Mouse (Mus musculus) midbrain, embryonic 11.5 days (tissue): Measurements from ENCODE around the gene Ebf1. TPM values are rescaled to one million over a fixed set of nuclear protein-coding genes. Genes with fewer than 3 reads are reported as not detected.

Experiments used
- ATAC-seq: fragments of 200-750 bp; cut with Nextera tagmentation; 2 replicates; pipeline ENCODE4 v1.8.0; 2017; ENCODE audit warnings: moderate TSS enrichment, moderate library complexity; ENCODE audit not compliant: low FRiP score
- DNase-seq: peaks from one replicate; pipeline ENCODE4 v3.0.0; 2015; ENCODE audit warnings: low spot score; ENCODE audit errors: missing footprints
- H3K27ac ChIP-seq: fragments of 300-500 bp; sonication (generic); 2 replicates; pipeline ENCODE4 v1.5.1; 2014; ENCODE audit warnings: low read depth, low read length
- H3K27me3 ChIP-seq: fragments of 300-500 bp; sonication (generic); 2 replicates; pipeline ENCODE4 v1.6.1; 2014; ENCODE audit warnings: mild to moderate bottlenecking, low read length, moderate library complexity, mixed read lengths; ENCODE audit not compliant: control insufficient read depth, insufficient read depth
- H3K36me3 ChIP-seq: fragments of 300-500 bp; sonication (generic); 2 replicates; pipeline ENCODE4 v1.6.1; 2014; ENCODE audit warnings: mild to moderate bottlenecking, low read length, moderate library complexity, mixed read lengths; ENCODE audit not compliant: control insufficient read depth, insufficient read depth
- H3K4me1 ChIP-seq: fragments of 300-500 bp; sonication (generic); 2 replicates; pipeline ENCODE4 v1.6.1; 2014; ENCODE audit warnings: low read length; ENCODE audit not compliant: control insufficient read depth, insufficient read depth
- H3K4me2 ChIP-seq: fragments of 300-500 bp; sonication (generic); 2 replicates; pipeline ENCODE4 v1.6.1; 2014; ENCODE audit warnings: mild to moderate bottlenecking, moderate library complexity
- H3K4me3 ChIP-seq: fragments of 300-500 bp; sonication (generic); 2 replicates; pipeline ENCODE4 v1.5.1; 2014; ENCODE audit warnings: low read depth, low read length
- H3K9ac ChIP-seq: fragments of 300-500 bp; sonication (generic); 2 replicates; pipeline ENCODE4 v1.6.1; 2014; ENCODE audit warnings: low read length
- H3K9me3 ChIP-seq: fragments of 300-500 bp; sonication (generic); 2 replicates; pipeline ENCODE4 v1.6.1; 2016; ENCODE audit warnings: low read length; ENCODE audit not compliant: control insufficient read depth
- WGBS: fragments of 180-500 bp; shearing (Covaris S2); extraction: QIAGEN DNeasy Blood & Tissue Kit; methylation state at CpG from one replicate; pipeline ENCODE4 v1.1.7; 2014; 5-methylcytosine and 5-hydroxymethylcytosine counted together
- polyA plus RNA-seq: library from polyadenylated mRNA; unstranded; fragments of >200 nt; fragmentation: Nextera tagmentation; extraction: Ambion mirVana; gene quantifications from 2 replicates; pipeline ENCODE4 v1.2.1, GENCODE M21; 2014

The Ebf1 gene
- polyA plus RNA-seq, 1 experiment from 2014 or later, result 73.8 TPM

DNA sequence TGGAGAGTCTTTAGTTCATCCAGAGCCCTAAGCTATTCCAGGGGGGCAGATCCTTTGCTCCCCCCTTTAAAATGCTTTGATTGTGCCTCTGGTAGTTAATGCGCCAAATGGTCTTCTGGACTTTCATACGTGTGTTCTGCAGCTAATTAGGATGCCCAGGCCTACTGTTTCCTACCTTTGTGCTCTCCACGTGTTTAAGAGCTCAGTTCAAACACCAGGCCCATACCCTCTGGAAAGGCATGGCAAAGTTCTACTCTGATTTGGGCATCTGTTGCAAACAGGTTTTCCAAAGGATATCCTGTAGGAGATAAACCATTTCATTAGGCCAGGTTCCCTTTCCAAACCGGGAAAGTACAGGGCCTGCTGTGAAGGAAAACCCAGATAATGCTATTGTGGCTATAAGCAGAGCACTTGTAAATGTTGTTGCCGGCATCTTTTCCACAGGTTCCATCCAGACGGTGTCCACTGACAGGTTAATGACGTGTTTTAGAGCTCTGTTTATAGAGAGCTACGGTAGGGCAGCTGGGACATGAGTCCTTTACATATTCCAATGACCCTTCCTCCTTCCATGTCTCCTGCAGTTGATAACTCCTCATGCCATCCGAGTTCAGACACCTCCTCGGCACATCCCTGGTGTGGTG lies 306.9 kb downstream of the Ebf1 start:
- ATAC-seq, result no peak
- no peaks in the 10 kb centered on the region for H3K27me3 ChIP-seq
- 85% methylated on average over 10 of the region's 10 CpGs for WGBS

DNA sequence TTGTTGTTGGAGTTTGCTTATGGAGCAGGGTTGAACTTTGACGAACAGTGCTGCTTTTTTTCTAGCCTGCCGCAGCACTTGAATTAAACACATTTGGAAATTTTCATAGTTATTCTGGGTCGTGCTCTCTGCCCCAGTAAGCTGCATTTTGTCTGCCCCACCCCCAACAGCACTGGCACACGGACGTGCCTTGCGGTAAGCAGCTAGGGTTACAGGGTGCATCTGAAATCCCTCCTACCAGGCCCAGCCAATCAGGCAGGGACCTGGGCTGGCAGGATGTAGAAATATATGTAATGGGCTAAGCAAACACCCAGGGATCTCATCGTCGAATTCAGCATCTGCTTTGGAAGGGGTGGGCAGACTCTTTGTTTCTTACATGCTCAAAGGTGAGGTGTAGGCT lies 307.8 kb downstream of the Ebf1 start:
- no peaks in the 10 kb centered on the region for H3K36me3 ChIP-seq
- ATAC-seq, result no peak
- WGBS, result 45% methylated on average over 8 of the region's 8 CpGs
- H3K27ac ChIP-seq, result no peak overlapping the region
- DNase-seq, result no peak
- no peaks in the 10 kb centered on the region for H3K9me3 ChIP-seq
- H3K27me3 ChIP-seq, result no peaks in the 10 kb centered on the region
- no peak overlapping the region for H3K4me3 ChIP-seq
- H3K9ac ChIP-seq, result no peak overlapping the region
- H3K4me2 ChIP-seq, result no peak overlapping the region
- no peaks in the 10 kb centered on the region for H3K4me1 ChIP-seq

More for the DNA sequence above, 306.9 kb downstream of the Ebf1 start:
- H3K27ac ChIP-seq, result no peak overlapping the region
- no peak overlapping the region for H3K4me3 ChIP-seq
- H3K36me3 ChIP-seq, result no peaks in the 10 kb centered on the region
- H3K4me1 ChIP-seq, result no peaks in the 10 kb centered on the region
- H3K9me3 ChIP-seq, result no peaks in the 10 kb centered on the region
- no peak overlapping the region for H3K9ac ChIP-seq
- no peak for DNase-seq
- H3K4me2 ChIP-seq, result no peak overlapping the region

DNA sequence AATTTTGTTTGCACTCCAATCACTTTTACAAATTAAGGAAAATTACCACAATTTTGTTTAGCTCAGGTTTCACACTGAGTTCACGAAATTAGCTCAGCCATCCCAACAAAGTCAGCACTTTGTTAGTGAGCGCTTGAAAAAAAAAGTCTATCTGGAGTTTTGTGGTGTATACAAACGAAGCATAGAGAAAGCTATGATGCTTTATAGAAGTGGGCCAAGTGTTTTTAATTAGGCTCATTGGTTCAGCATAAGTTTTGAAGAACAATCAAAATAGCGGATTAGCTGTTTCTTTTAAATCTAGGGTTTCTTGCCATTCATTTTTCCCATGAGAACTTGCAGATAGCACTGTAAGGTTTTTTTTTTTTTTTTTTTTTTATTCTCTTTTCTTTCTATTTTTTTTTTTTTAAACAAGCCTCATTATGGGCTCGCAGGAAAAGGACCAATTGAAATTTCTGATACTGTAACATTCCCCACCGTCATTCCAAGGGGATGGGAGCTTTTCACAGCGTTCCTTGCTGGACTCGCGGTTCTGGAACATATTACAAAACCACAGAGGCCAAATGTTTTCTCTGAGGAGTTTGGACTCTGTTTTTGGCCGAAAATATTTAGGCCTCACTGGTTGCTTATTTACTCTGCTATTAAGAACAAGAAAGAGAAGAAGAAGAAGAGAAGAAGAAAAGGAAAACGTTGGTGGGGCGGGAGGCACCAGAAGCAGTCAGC lies 308.8 kb downstream of the Ebf1 start:
- H3K9me3 ChIP-seq, result no peaks in the 10 kb centered on the region
- H3K27me3 ChIP-seq, result no peaks in the 10 kb centered on the region
- 82% methylated on average over 12 of the region's 12 CpGs for WGBS
- no peak for ATAC-seq
- no peak overlapping the region for H3K27ac ChIP-seq
- no peak overlapping the region for H3K4me2 ChIP-seq
- no peaks in the 10 kb centered on the region for H3K36me3 ChIP-seq
- no peak for DNase-seq
- H3K9ac ChIP-seq, result no peak overlapping the region
- H3K4me1 ChIP-seq, result no peaks in the 10 kb centered on the region
- no peak overlapping the region for H3K4me3 ChIP-seq

DNA sequence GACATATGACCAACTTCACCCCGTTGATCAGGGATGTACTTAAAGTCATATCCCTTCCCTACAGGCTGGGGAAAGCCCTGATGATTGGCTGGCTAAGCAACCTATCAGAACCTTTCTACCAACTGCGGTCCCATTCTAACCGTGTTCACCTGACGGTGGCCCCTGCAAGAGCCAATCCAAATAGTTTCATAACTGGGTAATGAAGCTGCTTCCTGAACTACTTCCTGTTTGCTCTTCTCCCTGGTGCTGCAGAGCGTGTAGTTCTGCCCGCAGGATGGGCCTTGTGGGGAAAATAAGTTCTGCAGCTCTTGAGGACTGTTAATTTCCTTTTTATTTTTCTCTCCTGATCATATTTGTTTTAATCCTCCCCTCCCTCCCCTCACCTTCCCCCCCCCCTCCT lies 311.3 kb downstream of the Ebf1 start:
- Histone ChIP-seq H3K9me3 (no peaks in the 10 kb centered on the region), H3K4me1 (no peaks in the 10 kb centered on the region), H3K9ac (no peak overlapping the region), H3K27me3 (no peaks in the 10 kb centered on the region), H3K4me2 (no peak overlapping the region), H3K4me3 (no peak overlapping the region), H3K36me3 (no peaks in the 10 kb centered on the region), H3K27ac (no peak overlapping the region)
- ATAC-seq (no peak), DNase-seq (no peak)
- 92% methylated on average over 6 of the region's 6 CpGs for WGBS

DNA sequence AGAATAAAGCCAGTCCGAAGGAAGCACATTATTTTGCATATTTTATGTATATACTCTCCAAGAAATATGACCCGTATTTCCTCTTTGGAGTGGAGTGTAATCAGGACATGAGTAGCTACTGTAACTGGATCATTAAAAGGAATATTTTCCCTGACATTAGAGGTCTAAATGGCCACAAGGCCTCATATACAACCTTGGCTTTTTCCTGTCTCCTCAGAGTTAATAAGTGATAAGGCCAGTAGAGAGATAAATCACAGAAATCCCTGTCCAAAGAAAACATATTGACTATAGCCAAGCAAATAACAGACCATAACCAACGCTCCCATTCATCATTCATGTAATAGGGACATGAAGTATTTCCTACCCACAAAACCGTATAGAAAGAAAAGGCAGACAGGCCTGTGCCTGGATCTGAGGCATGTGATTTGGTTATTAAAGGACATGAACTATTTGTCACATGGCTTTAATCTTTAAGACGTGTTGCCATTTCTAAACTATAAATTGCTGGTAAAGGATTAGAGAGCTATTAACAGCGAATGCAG lies 315.9 kb downstream of the Ebf1 start:
- no peak overlapping the region for H3K27ac ChIP-seq
- 87% methylated on average over 6 of the region's 6 CpGs for WGBS
- ATAC-seq, result no peak

DNA sequence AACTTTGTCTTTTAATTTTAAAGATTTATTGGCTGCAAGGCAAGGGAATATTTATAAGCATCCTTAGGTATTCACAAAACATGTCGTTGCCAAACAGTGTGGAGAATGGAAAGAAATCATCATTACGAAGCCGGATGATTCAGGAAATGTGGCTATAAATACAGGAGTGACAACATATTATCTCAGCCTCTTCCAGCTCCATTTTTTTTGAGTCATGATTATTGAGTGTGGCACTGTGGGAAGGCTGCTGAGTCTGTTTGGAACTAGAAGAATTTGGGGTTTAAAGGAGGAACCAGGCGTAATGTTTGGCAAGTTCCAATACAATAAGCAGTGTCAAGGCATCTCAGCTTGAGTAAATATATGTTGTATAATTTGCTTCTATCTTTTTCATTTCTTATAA lies 326.7 kb downstream of the Ebf1 start:
- WGBS, result 93% methylated on average over 4 of the region's 4 CpGs
- H3K9me3 ChIP-seq, result no peaks in the 10 kb centered on the region
- H3K27me3 ChIP-seq, result no peaks in the 10 kb centered on the region
- no peak overlapping the region for H3K4me3 ChIP-seq
- ATAC-seq (no peak), DNase-seq (no peak)
- no peak overlapping the region for H3K27ac ChIP-seq
- H3K9ac ChIP-seq, result no peak overlapping the region
- no peaks in the 10 kb centered on the region for H3K4me1 ChIP-seq
- no peak overlapping the region for H3K4me2 ChIP-seq
- no peaks in the 10 kb centered on the region for H3K36me3 ChIP-seq

More for the DNA sequence above, 315.9 kb downstream of the Ebf1 start:
- H3K27me3 ChIP-seq, result no peaks in the 10 kb centered on the region
- H3K4me3 ChIP-seq, result no peak overlapping the region
- no peak for DNase-seq
- H3K4me1 ChIP-seq, result no peaks in the 10 kb centered on the region
- no peak overlapping the region for H3K9ac ChIP-seq
- no peaks in the 10 kb centered on the region for H3K9me3 ChIP-seq
- no peak overlapping the region for H3K4me2 ChIP-seq
- no peaks in the 10 kb centered on the region for H3K36me3 ChIP-seq

DNA sequence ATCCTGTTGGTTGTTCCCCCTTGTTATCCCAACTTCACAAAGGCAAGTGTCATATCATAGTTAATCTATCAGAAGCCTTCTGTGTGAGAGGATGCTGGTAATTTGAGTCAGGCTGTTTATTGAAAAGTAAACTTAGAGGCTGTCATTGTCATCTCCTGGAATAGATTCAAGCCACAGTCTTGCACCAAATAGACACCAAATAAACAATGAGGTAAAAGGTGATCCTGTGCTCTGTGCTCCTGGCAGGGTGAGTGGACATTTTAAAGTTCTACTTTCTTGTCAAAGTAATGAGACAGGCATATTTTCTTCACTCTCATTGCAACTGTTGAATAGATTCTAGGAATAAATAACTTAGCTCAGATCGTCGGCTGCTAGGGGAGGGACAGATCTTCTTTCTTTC lies 327.3 kb downstream of the Ebf1 start:
- H3K4me2 ChIP-seq, result no peak overlapping the region
- H3K36me3 ChIP-seq, result no peaks in the 10 kb centered on the region
- WGBS, result 90% methylated on average over 2 of the region's 2 CpGs
- H3K9ac ChIP-seq, result no peak overlapping the region
- no peaks in the 10 kb centered on the region for H3K27me3 ChIP-seq
- H3K27ac ChIP-seq, result no peak overlapping the region
- DNase-seq (no peak), ATAC-seq (no peak)
- no peaks in the 10 kb centered on the region for H3K9me3 ChIP-seq
- no peak overlapping the region for H3K4me3 ChIP-seq
- H3K4me1 ChIP-seq, result no peaks in the 10 kb centered on the region

DNA sequence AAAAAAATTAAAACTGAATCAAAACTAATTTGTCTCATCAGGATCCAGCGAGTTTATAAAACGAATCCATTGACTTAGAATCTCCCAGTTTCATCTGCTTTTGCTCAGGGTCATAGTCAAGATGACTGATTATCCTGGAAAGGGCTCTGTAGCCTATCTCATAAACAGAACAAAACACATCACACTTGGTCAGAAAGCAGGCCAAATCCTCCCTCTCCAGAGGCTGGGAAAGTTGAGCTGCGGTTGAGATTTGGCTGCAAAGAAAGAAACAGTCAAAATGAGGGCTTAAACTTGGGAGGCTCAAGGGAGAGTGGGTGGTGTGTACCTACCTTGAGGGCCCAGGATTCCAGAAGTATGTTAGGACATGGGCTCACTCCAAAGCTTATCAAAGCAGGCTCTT lies 329.5 kb downstream of the Ebf1 start:
- no peak overlapping the region for H3K4me3 ChIP-seq
- no peak overlapping the region for H3K4me2 ChIP-seq
- H3K4me1 ChIP-seq, result no peaks in the 10 kb centered on the region
- no peaks in the 10 kb centered on the region for H3K36me3 ChIP-seq
- no peak overlapping the region for H3K9ac ChIP-seq
- no peak overlapping the region for H3K27ac ChIP-seq
- ATAC-seq, result no peak
- no peak for DNase-seq
- no peaks in the 10 kb centered on the region for H3K9me3 ChIP-seq
- 95% methylated on average over 3 of the region's 3 CpGs for WGBS
- H3K27me3 ChIP-seq, result no peaks in the 10 kb centered on the region

DNA sequence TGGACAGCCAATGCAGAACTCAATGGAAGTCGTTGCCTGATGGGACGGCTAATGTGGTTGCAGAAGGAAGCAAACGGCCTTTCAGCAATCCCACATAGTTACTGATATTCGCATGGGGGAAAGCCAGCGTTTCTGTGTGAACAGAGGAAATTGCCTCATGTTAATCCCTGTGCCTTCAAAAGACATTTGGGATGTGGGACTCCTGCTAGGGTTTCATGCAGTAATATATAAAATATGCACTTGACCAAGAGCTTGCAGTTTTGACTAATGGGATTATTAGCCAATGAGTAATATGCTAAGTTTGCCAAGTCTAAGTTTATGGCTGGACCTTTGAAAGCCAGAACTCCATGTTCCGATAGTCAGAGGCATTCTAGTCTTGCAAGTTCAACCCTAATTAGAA lies 331.4 kb downstream of the Ebf1 start:
- DNase-seq, result no peak
- WGBS, result 89% methylated on average over 6 of the region's 6 CpGs
- Histone ChIP-seq H3K4me2 (no peak overlapping the region), H3K36me3 (no peaks in the 10 kb centered on the region), H3K9me3 (no peaks in the 10 kb centered on the region), H3K9ac (no peak overlapping the region), H3K4me3 (no peak overlapping the region), H3K27me3 (no peaks in the 10 kb centered on the region), H3K4me1 (no peaks in the 10 kb centered on the region), H3K27ac (no peak overlapping the region)
- no peak for ATAC-seq
